Mouse (Mus musculus) G1E (cell line): Measurements from ENCODE around the gene Rps27a.

Experiments
- CTCF ChIP-seq: IDR thresholded peaks from 2 replicates; pipeline ENCODE4 v1.5.1; 2012; ENCODE audit warnings: low read depth, low read length, inconsistent platforms, mixed read lengths
- GATA1 ChIP-seq: IDR thresholded peaks from 2 replicates; pipeline ENCODE4 v1.6.1; 2012; ENCODE audit warnings: borderline replicate concordance, low read length, inconsistent platforms, mixed read lengths
- GATA2 ChIP-seq: IDR thresholded peaks from 2 replicates; pipeline ENCODE4 v1.6.1; 2012; ENCODE audit warnings: low read depth, low read length, inconsistent platforms, borderline replicate concordance
- POLR2AphosphoS5 ChIP-seq: IDR thresholded peaks from 2 replicates; pipeline ENCODE4 v1.6.1; 2012; ENCODE audit warnings: low read depth, low read length, inconsistent platforms; ENCODE audit not compliant: insufficient replicate concordance
- TAL1 ChIP-seq: conservative IDR thresholded peaks from 2 replicates; pipeline ENCODE4 v1.6.1; 2012; ENCODE audit warnings: low read depth, low read length, inconsistent platforms, mixed read lengths

DNA sequence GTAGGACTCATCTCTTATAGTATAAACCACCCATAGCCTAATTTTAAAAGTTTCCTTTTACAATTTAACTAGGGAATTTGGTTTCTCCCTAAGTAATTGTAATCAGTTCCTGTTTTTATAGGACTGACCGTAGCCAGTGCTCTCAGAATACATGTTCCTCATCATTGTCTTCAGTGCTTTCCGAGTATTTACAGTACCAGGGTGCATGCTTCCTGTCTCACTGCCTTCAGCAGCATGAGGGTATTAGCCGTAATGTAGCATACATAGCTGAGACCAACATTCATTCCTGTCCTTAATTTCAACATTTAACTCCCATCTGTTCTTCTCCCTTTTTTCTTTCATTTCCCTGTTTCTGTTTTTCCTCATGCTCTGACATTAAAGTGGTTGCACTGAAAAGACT, 50.9 kb downstream of the Rps27a start:
- TF ChIP-seq POLR2AphosphoS5 (no peak), TAL1 (no peak), GATA1 (no peak), CTCF (no peak), GATA2 (no peak)
